Mouse (Mus musculus): ENCODE results near the gene Slfn9. TPM values are rescaled to one million over a fixed set of nuclear protein-coding genes. Genes with fewer than 3 reads are reported as not detected.
"Not testable (repeated sequence)": the region's sequence is repeated elsewhere in the genome, so short reads cannot be mapped to it uniquely, and the experiment has no call there.

Slfn9 gene
- polyA plus RNA-seq, 1 experiment from 2014 or later = 18.6 TPM

DNA sequence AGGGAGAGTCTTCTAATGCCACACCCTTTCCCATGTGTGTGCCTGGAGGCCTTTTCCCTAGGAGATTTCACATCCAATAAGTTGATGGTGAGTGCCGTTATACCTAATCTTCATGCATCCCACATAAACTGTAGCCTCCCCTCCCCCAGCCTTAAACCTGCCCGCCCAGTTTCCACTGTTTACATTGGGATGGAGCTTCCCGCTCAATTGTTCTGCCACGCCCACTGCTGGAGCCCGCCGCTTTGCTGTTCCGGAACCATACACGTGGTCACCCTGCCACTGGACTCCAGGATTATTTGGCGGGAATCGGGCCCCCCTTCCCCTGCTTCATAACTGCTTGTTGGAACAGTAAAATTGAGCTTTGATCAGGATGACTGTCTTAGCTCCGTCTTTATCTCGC, 2.3 kb downstream of the Slfn9 start:
- Histone ChIP-seq H3K27ac (no peak overlapping the region), H3K4me3 (replicated peaks) (peak overlapping the region; percentile 55), H3K9ac (no peak overlapping the region), H3K9me3 (replicated peaks) (no peaks in the 10 kb centered on the region), H3K36me3 (peaks cover 18% of the 10 kb centered on the region), H3K27me3 (no peaks in the 10 kb centered on the region), H3K4me1 (peaks cover 22% of the 10 kb centered on the region), H3K4me2 (peak overlapping the region; percentile 89)
- ATAC-seq (replicated peaks; ENCODE audit: low FRiP score) = 0 out of 2 replicates have a peak, but pooled peaks have one; percentile 40
- 23% methylated on average over 12 of the region's 12 CpGs for WGBS

DNA sequence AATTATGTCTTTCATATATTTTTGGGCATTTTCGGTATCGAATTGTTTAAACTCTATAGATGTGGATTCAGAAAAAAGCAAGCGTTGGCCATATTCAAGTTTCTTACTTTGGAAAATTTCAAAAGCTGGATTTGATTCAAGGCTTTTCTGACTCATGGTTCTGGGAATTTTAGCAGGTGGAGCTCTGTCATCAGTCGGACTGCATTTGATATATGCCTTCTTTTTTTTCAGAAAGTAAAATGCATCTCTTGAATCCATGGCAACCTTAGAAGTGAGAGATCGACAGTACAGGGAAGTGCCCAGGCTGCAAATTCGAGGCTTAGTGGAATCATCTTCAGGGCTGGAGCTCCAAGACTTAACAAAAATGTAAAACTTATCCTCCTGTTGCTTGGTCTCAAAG, 4.0 kb downstream of the Slfn9 start:
- H3K36me3 ChIP-seq = peaks cover 23% of the 10 kb centered on the region
- WGBS = 89% methylated on average over 6 of the region's 6 CpGs
- H3K4me2 ChIP-seq = no peak overlapping the region
- no peak for ATAC-seq (replicated peaks; ENCODE audit: low FRiP score)
- H3K27ac ChIP-seq = no peak overlapping the region
- H3K9ac ChIP-seq = no peak overlapping the region
- H3K27me3 ChIP-seq = no peaks in the 10 kb centered on the region
- no peaks in the 10 kb centered on the region for H3K9me3 ChIP-seq (replicated peaks)
- no peak overlapping the region for H3K4me3 ChIP-seq (replicated peaks)
- H3K4me1 ChIP-seq = peaks cover 22% of the 10 kb centered on the region

DNA sequence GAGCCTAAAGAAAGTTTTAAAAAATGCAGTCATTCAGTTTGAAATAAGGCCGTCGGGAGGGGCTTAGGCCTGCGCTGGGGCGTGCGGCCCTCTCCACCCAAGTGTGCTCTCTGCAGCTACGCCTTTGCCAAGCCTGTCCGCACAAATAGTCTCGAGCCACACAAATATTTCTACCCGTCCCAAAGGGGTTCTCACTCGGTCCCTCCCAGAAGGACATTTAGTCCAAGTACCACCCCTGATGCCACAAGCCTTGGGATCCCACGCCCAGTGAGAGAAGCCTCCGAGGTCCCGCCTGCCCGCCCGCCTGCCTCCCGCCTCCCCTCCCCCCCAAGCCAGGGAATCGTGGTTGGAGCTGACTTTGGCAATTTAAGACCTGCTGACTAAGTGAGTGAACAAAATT, 8.4 kb downstream of the Slfn9 start:
- H3K4me2 ChIP-seq = no peak overlapping the region
- no peaks in the 10 kb centered on the region for H3K27me3 ChIP-seq
- 0 out of 2 replicates have a peak, but pooled peaks cover 3% of the 10 kb centered on the region for H3K4me1 ChIP-seq
- H3K4me3 ChIP-seq (replicated peaks) = no peak overlapping the region
- ATAC-seq (replicated peaks; ENCODE audit: low FRiP score) = no peak
- peaks cover 55% of the 10 kb centered on the region for H3K36me3 ChIP-seq
- H3K9ac ChIP-seq = no peak overlapping the region
- 83% methylated on average over 17 of the region's 17 CpGs for WGBS
- no peak overlapping the region for H3K27ac ChIP-seq
- no peaks in the 10 kb centered on the region for H3K9me3 ChIP-seq (replicated peaks)

DNA sequence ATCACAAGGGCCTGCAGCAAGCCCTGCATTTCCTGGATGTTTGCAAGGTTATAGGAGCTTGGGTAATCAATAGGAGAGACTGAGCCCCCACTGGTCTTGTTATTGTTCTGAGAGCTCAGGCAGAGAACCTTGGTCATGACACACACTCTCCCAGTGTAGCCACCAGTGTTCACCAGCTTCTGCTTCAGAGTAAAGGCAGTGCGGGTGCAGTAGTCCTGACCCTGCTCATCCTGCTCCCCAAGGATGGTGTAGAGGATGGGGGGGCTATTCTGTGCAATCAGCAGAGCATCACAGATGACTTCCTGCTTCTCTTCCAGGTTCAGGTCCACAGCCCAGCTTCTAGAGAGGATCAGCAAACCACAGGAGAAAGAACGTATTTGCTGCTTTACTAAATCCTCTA, 9.2 kb downstream of the Slfn9 start:
- not testable (repeated sequence) for ATAC-seq (replicated peaks; ENCODE audit: low FRiP score); H3K9ac ChIP-seq; H3K4me2 ChIP-seq; H3K27me3 ChIP-seq; H3K9me3 ChIP-seq (replicated peaks); H3K4me3 ChIP-seq (replicated peaks); H3K4me1 ChIP-seq; H3K27ac ChIP-seq
- H3K36me3 ChIP-seq = peaks cover 49% of the 10 kb centered on the region
- 96% methylated on average over 2 of the region's 2 CpGs for WGBS

DNA sequence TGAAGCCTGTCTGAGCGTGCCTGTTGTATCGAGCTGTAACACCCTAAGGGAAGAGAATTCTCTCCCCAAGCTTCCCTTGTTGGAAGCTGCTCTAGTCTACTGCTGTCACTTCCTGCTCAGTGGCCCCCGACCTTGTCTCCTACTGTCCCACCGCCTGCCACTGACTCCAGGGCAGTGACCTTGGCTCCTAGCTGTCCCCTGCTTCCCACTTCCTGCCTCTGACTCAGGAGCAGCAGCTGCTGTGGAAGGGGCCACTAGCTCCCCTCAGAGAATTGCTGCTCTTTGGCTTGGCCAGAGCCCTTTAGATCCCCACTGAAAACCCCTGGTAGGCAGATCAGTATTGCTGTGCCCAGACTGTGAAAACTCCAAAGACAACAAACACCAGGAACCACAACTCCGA, 17.7 kb downstream of the Slfn9 start:
- no peak overlapping the region for H3K4me3 ChIP-seq (replicated peaks)
- no peaks in the 10 kb centered on the region for H3K9me3 ChIP-seq (replicated peaks)
- peaks cover 13% of the 10 kb centered on the region for H3K4me1 ChIP-seq
- 30% methylated on average over 5 of the region's 5 CpGs for WGBS
- no peak for ATAC-seq (replicated peaks; ENCODE audit: low FRiP score)
- no peaks in the 10 kb centered on the region for H3K36me3 ChIP-seq
- no peaks in the 10 kb centered on the region for H3K27me3 ChIP-seq
- H3K4me2 ChIP-seq = no peak overlapping the region
- no peak overlapping the region for H3K9ac ChIP-seq
- H3K27ac ChIP-seq = no peak overlapping the region

DNA sequence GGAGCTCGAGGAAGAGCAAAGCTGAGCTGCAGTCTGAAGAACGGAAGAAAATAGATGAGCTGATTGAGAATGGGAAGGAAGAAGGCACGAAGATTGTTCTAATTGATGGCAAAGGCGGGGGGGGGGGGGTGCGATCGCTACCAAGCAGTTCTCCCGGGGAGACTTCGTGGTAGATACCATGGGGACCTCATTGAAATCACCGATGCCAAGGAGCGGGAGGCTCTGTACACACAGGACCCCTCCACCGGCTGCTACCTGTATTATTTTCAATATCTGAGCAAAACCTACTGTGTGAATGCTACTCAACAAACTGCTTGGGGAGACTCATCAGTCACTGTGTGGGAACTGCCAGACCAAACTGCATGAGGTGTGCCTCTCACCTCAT, 20.0 kb downstream of the Slfn9 start:
- no peak overlapping the region for H3K27ac ChIP-seq
- H3K9ac ChIP-seq = no peak overlapping the region
- H3K4me2 ChIP-seq = peak overlapping the region; percentile 55

DNA sequence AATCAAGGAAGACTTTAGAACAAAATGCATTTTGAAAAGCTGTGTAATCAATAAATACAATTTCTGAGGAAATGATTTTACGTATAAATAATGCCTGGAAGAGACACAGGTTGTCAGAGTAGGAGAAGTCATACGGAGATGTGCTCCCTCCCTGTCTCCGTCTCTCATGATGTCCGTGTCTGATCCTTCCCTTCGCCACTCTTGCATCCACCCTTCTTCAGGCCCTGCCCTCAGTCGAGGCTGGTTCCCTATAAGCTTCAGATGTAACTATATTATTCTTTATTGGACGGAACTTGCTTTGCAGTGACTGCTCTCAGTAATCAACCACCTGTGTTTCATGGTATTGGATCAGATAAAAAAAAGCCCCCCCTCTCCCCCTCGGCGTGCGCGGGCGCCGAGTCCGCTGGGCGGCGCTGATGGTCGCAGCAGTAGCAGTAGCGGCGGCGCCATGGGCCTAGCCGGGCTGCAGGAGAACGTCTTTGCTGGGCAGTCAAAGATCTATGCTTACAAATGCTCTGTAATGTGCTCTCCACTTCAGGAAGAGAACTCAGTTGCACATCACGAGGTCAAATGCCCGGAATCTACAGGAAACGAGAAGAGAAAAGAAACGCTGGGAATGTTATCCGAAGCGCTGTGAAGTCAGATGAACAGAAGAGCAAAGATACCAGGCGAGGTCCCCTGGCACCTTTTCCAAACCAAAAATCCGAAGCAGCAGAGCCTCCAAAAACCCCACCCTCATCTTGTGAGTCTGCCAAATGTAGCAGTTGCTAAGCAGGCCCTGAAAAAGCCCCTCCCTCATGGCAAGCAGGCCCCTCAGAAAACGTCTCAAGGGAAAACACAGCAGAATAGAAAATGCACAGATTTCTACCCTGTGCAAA, 20.7 kb downstream of the Slfn9 start:
- H3K4me2 ChIP-seq = peak overlapping the region; percentile 55
- 0 out of 2 replicates have a peak overlapping the region, but pooled peaks have one; percentile 8 for H3K9ac ChIP-seq
- peak overlapping the region; percentile 4 for H3K27ac ChIP-seq
- 0 out of 2 replicates have a peak, but pooled peaks have one; percentile 33 for ATAC-seq (replicated peaks; ENCODE audit: low FRiP score)
- no peaks in the 10 kb centered on the region for H3K27me3 ChIP-seq
- no peaks in the 10 kb centered on the region for H3K36me3 ChIP-seq
- WGBS = 10% methylated on average over 31 of the region's 31 CpGs
- peak overlapping the region; percentile 27 for H3K4me3 ChIP-seq (replicated peaks)
- no peaks in the 10 kb centered on the region for H3K9me3 ChIP-seq (replicated peaks)
- peaks cover 13% of the 10 kb centered on the region for H3K4me1 ChIP-seq

More for the DNA sequence above, 20.0 kb downstream of the Slfn9 start:
- H3K4me3 ChIP-seq (replicated peaks) = no peak overlapping the region
- no peaks in the 10 kb centered on the region for H3K27me3 ChIP-seq
- H3K4me1 ChIP-seq = peaks cover 13% of the 10 kb centered on the region
- no peaks in the 10 kb centered on the region for H3K9me3 ChIP-seq (replicated peaks)
- WGBS = 76% methylated on average over 11 of the region's 11 CpGs
- ATAC-seq (replicated peaks; ENCODE audit: low FRiP score) = no peak
- no peaks in the 10 kb centered on the region for H3K36me3 ChIP-seq

DNA sequence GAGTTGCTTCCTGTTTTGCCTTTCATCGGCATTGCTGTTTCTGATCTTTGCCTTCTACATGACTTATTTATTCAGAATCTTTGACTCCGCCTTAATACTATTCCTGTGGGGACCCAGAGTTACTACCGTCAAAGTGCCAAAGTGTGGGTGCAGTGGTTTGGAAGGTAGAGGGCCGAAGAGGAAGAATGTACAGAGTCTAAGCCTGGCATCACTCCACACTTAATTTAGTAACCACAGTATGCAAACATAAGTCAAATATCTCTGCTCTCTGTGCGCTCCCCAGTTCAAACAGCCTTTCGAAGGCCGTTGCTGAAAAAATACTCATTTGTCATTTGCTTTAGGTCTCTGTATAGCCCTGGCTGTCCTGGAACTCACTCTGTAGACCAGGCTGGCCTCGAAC, 29.4 kb downstream of the Slfn9 start:
- no peak for ATAC-seq (replicated peaks; ENCODE audit: low FRiP score)
- no peaks in the 10 kb centered on the region for H3K4me1 ChIP-seq
- no peak overlapping the region for H3K27ac ChIP-seq
- no peaks in the 10 kb centered on the region for H3K36me3 ChIP-seq
- WGBS = 82% methylated on average over 8 of the region's 8 CpGs
- H3K9ac ChIP-seq = no peak overlapping the region
- 0 out of 2 replicates have a peak, but pooled peaks cover 11% of the 10 kb centered on the region for H3K27me3 ChIP-seq
- H3K9me3 ChIP-seq (replicated peaks) = no peaks in the 10 kb centered on the region
- no peak overlapping the region for H3K4me2 ChIP-seq
- no peak overlapping the region for H3K4me3 ChIP-seq (replicated peaks)

DNA sequence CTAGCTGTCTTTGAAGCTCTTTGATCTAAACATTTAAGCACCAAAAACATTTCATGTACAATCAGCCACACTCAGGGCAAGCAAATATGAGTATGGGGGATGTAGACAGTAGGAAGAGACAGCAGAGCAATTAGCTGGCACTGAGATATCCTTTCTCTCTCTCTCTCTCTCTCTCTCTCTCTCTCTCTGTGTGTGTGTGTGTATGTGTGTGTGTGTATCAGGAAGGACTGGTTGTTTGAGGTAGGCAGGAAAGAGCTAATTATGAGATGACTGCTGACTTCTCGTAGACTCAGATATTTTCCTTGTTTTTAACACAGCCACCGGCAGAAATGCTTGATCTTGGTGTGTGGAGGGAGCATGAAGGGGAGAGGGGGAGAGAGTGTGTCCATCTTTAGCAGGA, 29.9 kb downstream of the Slfn9 start:
- Histone ChIP-seq H3K9me3 (replicated peaks) (no peaks in the 10 kb centered on the region), H3K27me3 (0 out of 2 replicates have a peak, but pooled peaks cover 11% of the 10 kb centered on the region), H3K36me3 (no peaks in the 10 kb centered on the region), H3K9ac (no peak overlapping the region), H3K4me2 (no peak overlapping the region), H3K4me3 (replicated peaks) (no peak overlapping the region), H3K4me1 (no peaks in the 10 kb centered on the region), H3K27ac (no peak overlapping the region)
- no peak for ATAC-seq (replicated peaks; ENCODE audit: low FRiP score)
- 57% methylated on average over 2 of the region's 2 CpGs for WGBS

DNA sequence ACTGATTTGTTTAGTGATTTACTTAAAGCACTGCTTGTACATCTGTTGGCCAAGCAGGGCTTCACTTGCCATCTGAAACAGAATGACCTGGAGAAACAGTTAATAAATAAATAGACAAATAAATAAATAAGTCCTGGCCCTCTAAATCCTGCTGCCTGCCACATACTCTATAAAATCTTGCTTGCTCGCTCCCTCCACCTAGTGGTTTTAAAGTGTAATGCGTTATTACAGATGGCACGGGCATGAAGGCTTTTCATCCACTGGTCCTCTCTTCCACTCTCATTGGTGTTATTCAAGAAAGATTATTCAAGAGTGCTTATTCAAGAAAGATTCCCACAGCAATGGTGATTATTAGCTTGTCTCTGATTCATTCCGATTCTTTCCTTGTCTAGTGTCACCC, 32.0 kb downstream of the Slfn9 start:
- WGBS = 14% methylated on average over 4 of the region's 4 CpGs
- ATAC-seq (replicated peaks; ENCODE audit: low FRiP score) = no peak
- H3K4me1 ChIP-seq = no peaks in the 10 kb centered on the region
- no peaks in the 10 kb centered on the region for H3K36me3 ChIP-seq
- peaks cover 19% of the 10 kb centered on the region for H3K27me3 ChIP-seq
- no peak overlapping the region for H3K4me3 ChIP-seq (replicated peaks)
- H3K27ac ChIP-seq = no peak overlapping the region
- H3K4me2 ChIP-seq = no peak overlapping the region
- no peaks in the 10 kb centered on the region for H3K9me3 ChIP-seq (replicated peaks)
- no peak overlapping the region for H3K9ac ChIP-seq

DNA sequence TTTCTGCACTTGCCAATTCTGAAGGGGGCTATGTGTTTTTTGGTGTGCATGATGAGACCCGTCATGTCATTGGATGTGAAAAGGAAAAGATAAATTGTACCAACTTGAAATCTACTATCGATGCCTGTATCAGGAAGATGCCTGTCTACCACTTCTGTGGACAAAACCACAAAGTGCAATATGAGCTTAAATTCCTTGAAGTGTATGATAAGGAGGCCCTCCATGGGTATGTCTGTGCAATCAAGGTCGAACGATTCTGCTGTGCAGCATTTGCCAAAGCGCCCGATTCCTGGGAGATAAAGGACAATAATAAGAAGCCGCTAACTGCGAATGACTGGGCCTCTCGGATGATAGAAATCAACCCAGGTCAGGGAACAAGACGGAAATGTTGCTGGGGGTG, 34.7 kb downstream of the Slfn9 start:
- Histone ChIP-seq H3K4me3 (replicated peaks) (no peak overlapping the region), H3K9me3 (replicated peaks) (no peaks in the 10 kb centered on the region), H3K27ac (no peak overlapping the region), H3K4me1 (peaks cover 4% of the 10 kb centered on the region; the same call in 1 of the 2 replicates), H3K27me3 (peaks cover 45% of the 10 kb centered on the region), H3K4me2 (no peak overlapping the region), H3K9ac (no peak overlapping the region), H3K36me3 (no peaks in the 10 kb centered on the region)
- ATAC-seq (replicated peaks; ENCODE audit: low FRiP score) = no peak
- 80% methylated on average over 10 of the region's 10 CpGs for WGBS

DNA sequence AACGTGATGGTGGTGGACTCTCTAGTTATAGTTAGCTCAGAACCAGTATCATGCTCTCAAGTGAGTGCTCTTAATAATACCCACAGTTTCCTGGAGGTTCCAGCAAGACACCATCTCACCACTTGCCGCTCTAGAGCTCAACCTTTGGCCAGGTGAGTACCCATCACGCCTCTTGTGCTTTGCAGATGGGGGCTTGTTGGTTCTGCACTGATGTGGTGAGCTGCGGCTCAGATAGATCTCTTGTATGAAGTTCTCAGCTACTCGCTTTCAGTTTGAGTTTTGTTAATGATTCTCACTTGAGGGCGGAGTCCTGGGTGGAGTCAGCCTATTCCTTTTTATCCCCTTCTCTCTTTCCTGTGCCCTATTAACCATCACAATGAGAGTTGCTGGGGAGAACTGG, 37.0 kb downstream of the Slfn9 start:
- no peaks in the 10 kb centered on the region for H3K9me3 ChIP-seq (replicated peaks)
- no peak overlapping the region for H3K4me3 ChIP-seq (replicated peaks)
- no peak overlapping the region for H3K9ac ChIP-seq
- no peaks in the 10 kb centered on the region for H3K36me3 ChIP-seq
- peaks cover 10% of the 10 kb centered on the region for H3K4me1 ChIP-seq
- H3K27ac ChIP-seq = no peak overlapping the region
- peaks cover 57% of the 10 kb centered on the region for H3K27me3 ChIP-seq
- 78% methylated on average over 6 of the region's 6 CpGs for WGBS
- no peak for ATAC-seq (replicated peaks; ENCODE audit: low FRiP score)
- H3K4me2 ChIP-seq = no peak overlapping the region
